Mouse (Mus musculus) heart, embryonic 15.5 days (tissue): ENCODE results near the gene Crybb3. TPM values are rescaled to one million over a fixed set of nuclear protein-coding genes. Genes with fewer than 3 reads are reported as not detected.
"Not testable (repeated sequence)": the region's sequence is repeated elsewhere in the genome, so short reads cannot be mapped to it uniquely, and the experiment has no call there.

Experiments
- ATAC-seq: fragments of 200-750 bp; cut with Nextera tagmentation; replicated peaks from 2 replicates; pipeline ENCODE4 v1.8.0; 2017; ENCODE audit warnings: low read depth, moderate TSS enrichment; ENCODE audit not compliant: insufficient number of reproducible peaks, insufficient read depth, low FRiP score
- H3K27ac ChIP-seq: fragments of 300-500 bp; sonication (generic); 2 replicates; pipeline ENCODE4 v1.5.1; 2015; ENCODE audit warnings: mild to moderate bottlenecking, inconsistent platforms
- H3K27me3 ChIP-seq: fragments of 300-500 bp; sonication (generic); 2 replicates; pipeline ENCODE4 v1.6.1; 2015; ENCODE audit warnings: inconsistent platforms
- H3K36me3 ChIP-seq: fragments of 300-500 bp; sonication (generic); 2 replicates; pipeline ENCODE4 v1.6.1; 2015; ENCODE audit warnings: mild to moderate bottlenecking, inconsistent platforms
- H3K4me1 ChIP-seq: fragments of 300-500 bp; sonication (generic); replicated peaks from 2 replicates; pipeline ENCODE4 v1.6.1; 2015; ENCODE audit warnings: inconsistent platforms
- H3K4me2 ChIP-seq: fragments of 300-500 bp; sonication (generic); 2 replicates; pipeline ENCODE4 v1.6.1; 2015; ENCODE audit warnings: inconsistent platforms, mild to moderate bottlenecking, moderate library complexity
- H3K4me3 ChIP-seq: fragments of 300-500 bp; sonication (generic); 2 replicates; pipeline ENCODE4 v1.5.1; 2015; ENCODE audit warnings: mild to moderate bottlenecking, inconsistent platforms
- H3K9ac ChIP-seq: fragments of 300-500 bp; sonication (generic); 2 replicates; pipeline ENCODE4 v1.6.1; 2015; ENCODE audit warnings: mild to moderate bottlenecking, inconsistent platforms
- H3K9me3 ChIP-seq: fragments of 300-500 bp; sonication (generic); replicated peaks from 2 replicates; pipeline ENCODE4 v1.6.1; 2016; ENCODE audit warnings: inconsistent platforms
- WGBS: fragments of 180-500 bp; shearing (Covaris S2); methylation state at CpG from one replicate; pipeline ENCODE4 v1.1.7; 2015; ENCODE audit warnings: mixed read lengths; 5-methylcytosine and 5-hydroxymethylcytosine counted together
- polyA plus RNA-seq: library from polyadenylated mRNA; unstranded; fragments of >200 nt; fragmentation: Nextera tagmentation; extraction: Ambion mirVana; gene quantifications from 2 replicates; pipeline ENCODE4 v1.2.1, GENCODE M21; 2015

Crybb3 gene
- polyA plus RNA-seq, 1 experiment from 2014 or later: 0.83 TPM

DNA sequence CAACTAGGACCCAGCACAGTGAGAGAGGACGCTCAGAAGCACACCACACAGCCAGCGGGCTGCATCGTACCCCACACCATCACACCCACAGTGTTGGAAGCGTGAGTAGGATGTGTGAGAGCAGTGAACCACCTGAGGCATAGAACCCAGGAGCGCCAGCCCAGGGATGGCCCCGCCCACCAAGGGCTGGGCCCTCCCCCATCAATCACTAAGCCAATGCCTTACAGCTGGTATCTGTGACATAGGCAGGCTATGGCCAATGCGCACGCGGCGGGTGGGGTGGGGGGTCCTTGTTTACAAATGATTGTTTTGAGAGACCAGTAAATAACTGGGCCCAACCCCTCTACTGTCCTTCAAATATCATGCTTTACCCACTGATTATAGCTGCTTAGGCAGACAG is 34.5 kb upstream of the Crybb3 start:
- Histone ChIP-seq H3K9me3 (no peaks in the 10 kb centered on the region), H3K4me2 (no peak overlapping the region), H3K27ac (peak overlapping the region; percentile 94), H3K36me3 (no peaks in the 10 kb centered on the region), H3K4me3 (no peak overlapping the region), H3K27me3 (no peaks in the 10 kb centered on the region), H3K9ac (no peak overlapping the region), H3K4me1 (peaks cover 90% of the 10 kb centered on the region)
- no peak for ATAC-seq
- WGBS: 65% methylated on average over 10 of the region's 10 CpGs

DNA sequence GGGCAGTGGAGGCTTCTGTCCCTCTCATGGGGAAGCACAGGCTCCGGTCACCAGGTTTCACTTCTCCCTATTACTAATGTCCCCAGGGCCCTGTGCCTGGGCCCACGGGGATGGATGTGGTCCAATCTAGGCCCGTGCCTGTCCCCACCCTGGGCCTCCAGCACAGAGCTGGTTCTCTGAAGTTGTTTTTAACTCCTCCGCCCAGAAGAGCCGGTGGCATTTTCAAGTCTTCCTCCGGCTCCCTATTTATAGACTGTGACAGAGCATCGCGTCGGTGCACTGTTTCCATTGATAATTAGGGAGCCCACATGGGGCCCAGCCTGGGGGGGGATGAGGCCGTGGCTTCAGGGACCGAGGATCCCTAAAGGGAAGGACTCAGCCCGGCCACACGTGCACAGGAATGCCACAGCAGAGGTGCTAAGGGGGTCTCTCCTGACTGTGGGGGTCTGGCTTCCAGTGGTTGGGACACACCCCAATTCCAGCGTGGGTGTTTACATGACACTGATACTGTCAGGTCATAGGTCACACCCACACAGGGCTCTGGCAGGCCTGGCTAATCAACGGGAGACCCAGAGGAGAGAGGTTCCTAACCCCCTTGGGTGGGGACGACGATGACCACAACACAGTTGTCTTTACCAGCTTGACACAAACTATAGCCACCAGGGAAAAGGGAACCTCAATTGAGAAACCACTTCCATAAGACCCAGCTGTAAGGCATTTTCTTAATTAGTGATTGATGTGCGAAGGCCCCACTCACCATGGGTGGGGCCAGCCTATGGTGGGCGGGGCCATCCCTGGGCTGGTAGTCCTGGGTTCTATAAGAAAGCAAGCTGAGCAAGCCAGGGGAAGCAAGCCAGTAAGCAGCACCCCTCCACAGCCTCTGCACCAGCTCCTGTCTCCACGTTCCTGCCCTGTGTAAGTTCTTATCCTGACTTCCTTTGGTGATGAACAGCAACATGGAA is 33.2 kb upstream of the Crybb3 start:
- Histone ChIP-seq H3K4me1 (peaks cover 86% of the 10 kb centered on the region), H3K27ac (peak overlapping the region; percentile 94), H3K36me3 (no peaks in the 10 kb centered on the region), H3K9me3 (no peaks in the 10 kb centered on the region), H3K9ac (peak overlapping the region; percentile 36; the same call in 1 of the 2 replicates), H3K27me3 (no peaks in the 10 kb centered on the region), H3K4me3 (no peak overlapping the region), H3K4me2 (peak overlapping the region; percentile 44)
- 15% methylated on average over 20 of the region's 20 CpGs for WGBS
- peak; percentile 82 for ATAC-seq

DNA sequence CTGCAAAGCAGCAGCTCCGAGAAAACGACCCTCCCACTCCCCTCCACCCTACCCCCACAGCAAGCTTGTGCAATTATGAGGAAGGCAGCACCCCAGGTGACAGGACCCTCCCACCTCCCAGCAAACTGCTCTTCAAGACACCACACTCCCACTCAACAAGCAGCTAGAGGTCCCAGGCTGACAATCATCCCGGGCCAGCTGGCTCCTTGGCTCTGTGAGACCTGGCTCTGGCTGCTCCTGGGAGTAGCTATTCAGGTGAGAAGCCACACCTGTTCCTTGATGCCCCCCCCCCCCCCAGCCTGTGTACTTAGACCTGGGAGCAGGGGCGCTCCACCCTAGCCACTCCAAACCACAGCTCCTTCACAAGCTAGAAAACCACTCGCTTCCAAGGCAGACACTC is 31.7 kb upstream of the Crybb3 start:
- H3K27me3 ChIP-seq: no peaks in the 10 kb centered on the region
- 35% methylated on average over 5 of the region's 5 CpGs for WGBS
- no peak for ATAC-seq
- H3K4me3 ChIP-seq: no peak overlapping the region
- H3K4me1 ChIP-seq: peaks cover 84% of the 10 kb centered on the region
- no peak overlapping the region for H3K4me2 ChIP-seq
- H3K36me3 ChIP-seq: no peaks in the 10 kb centered on the region
- no peaks in the 10 kb centered on the region for H3K9me3 ChIP-seq
- no peak overlapping the region for H3K9ac ChIP-seq
- H3K27ac ChIP-seq: peak overlapping the region; percentile 94

DNA sequence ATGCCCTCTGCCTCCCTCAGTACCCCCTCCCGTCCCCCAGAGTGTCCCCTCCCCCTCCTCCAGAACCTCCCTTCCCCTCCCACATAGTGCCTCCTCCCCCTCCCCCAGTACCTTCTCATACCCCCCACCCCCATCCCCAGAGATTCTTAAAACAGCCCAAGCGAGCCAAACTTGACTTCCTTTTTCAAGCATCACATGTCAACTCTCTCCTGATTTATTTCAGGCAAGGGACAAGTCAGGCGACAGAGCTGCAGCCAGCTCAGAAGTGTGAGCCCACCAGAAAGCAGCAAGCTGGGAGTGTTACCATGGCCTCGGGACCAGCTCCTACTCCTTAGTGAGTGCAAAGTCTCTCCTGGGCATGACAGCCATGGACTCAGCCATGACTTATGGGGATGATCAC is 30.0 kb upstream of the Crybb3 start:
- ATAC-seq: no peak
- H3K4me1 ChIP-seq: peaks cover 89% of the 10 kb centered on the region
- peak overlapping the region; percentile 29; the same call in 1 of the 2 replicates for H3K4me2 ChIP-seq
- H3K4me3 ChIP-seq: no peak overlapping the region
- H3K9me3 ChIP-seq: no peaks in the 10 kb centered on the region
- no peak overlapping the region for H3K9ac ChIP-seq
- no peaks in the 10 kb centered on the region for H3K36me3 ChIP-seq
- no peaks in the 10 kb centered on the region for H3K27me3 ChIP-seq
- peak overlapping the region; percentile 88 for H3K27ac ChIP-seq
- WGBS: 9% methylated on average over 4 of the region's 4 CpGs

DNA sequence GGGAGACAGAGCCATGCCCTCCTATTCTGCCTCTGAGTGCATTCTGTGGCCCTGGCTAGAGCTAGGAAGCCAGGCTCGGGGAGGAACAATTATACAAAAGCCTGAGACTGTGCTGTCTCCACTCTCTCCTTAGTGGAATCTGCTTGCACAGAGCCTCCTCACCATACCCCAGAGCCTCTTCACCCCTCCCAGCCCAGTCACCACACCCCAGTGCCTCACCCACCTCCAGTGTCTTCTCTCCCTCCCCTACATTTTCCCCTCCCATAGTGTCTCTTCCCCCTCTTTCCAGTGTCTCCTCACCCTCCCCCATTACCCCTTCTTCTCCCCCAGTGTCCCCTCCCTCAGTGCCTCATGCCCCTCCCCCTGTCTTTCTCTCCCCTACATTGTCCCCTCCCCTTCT is 29.5 kb upstream of the Crybb3 start:
- Histone ChIP-seq H3K27me3 (no peaks in the 10 kb centered on the region), H3K9me3 (no peaks in the 10 kb centered on the region), H3K36me3 (no peaks in the 10 kb centered on the region), H3K9ac (no peak overlapping the region), H3K4me3 (no peak overlapping the region), H3K4me1 (peaks cover 85% of the 10 kb centered on the region), H3K27ac (peak overlapping the region; percentile 88), H3K4me2 (0 out of 2 replicates have a peak overlapping the region, but pooled peaks have one; percentile 29)
- 18% methylated on average over 1 of the region's 1 CpGs for WGBS
- no peak for ATAC-seq

DNA sequence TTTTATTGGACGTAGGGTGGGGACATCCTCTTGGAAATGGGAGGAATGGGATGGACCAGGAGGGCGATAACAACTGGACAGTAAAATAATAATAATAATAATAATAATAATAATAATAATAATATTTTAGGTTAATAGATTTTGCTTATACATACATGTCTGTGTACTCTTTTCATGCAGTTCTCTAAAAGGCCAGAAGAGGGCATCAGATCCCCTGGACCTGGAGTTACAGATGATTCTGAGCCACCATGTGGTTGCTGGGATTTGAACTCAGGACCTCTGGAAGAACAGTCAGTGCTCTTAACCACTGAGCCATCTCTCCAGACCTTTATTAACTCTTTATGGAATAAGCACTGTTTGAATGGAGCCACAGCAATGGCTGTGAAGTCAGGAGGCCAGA is 28.3 kb upstream of the Crybb3 start:
- H3K4me3 ChIP-seq, ATAC-seq, H3K4me2 ChIP-seq, H3K9ac ChIP-seq, H3K36me3 ChIP-seq, H3K9me3 ChIP-seq, H3K27me3 ChIP-seq, H3K27ac ChIP-seq: not testable (repeated sequence)
- 92% methylated on average over 2 of the region's 2 CpGs for WGBS
- peaks cover 78% of the 10 kb centered on the region for H3K4me1 ChIP-seq

DNA sequence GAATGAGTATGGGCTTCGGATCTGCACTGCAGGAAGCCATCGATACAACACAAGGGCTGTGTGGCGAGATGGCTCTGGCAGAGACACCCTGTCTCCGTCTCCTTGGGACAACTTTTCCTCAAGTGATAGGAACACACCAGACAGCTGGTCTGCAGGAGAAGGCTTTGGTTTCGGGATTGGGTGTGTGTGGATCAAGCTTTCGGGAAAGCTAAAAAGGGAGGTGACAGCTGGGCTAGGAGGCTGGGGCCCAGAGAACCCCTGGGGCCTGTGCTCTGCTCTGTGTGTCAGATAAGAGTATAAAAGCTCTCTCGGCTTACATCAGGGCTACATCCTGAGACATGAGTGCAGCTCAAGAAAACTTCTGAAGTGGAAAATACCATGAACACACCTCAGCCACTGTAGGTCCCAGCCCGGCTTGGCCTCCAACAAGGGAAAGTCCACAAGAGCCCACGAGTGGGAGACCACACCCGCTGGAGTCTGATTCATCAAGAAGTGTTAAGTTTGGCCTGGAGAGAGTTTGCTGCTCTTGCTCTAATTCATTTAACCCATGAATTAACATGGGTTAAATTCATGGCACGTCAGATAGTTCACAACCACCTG is 26.9 kb upstream of the Crybb3 start:
- no peaks in the 10 kb centered on the region for H3K27me3 ChIP-seq
- 32% methylated on average over 11 of the region's 11 CpGs for WGBS
- H3K9ac ChIP-seq: 0 out of 2 replicates have a peak overlapping the region, but pooled peaks have one; percentile 7
- no peaks in the 10 kb centered on the region for H3K36me3 ChIP-seq
- no peaks in the 10 kb centered on the region for H3K9me3 ChIP-seq
- ATAC-seq: 0 out of 2 replicates have a peak, but pooled peaks have one; percentile 40
- H3K4me3 ChIP-seq: no peak overlapping the region
- peak overlapping the region; percentile 11; the same call in 1 of the 2 replicates for H3K4me2 ChIP-seq
- peaks cover 67% of the 10 kb centered on the region for H3K4me1 ChIP-seq
- H3K27ac ChIP-seq: peak overlapping the region; percentile 81

DNA sequence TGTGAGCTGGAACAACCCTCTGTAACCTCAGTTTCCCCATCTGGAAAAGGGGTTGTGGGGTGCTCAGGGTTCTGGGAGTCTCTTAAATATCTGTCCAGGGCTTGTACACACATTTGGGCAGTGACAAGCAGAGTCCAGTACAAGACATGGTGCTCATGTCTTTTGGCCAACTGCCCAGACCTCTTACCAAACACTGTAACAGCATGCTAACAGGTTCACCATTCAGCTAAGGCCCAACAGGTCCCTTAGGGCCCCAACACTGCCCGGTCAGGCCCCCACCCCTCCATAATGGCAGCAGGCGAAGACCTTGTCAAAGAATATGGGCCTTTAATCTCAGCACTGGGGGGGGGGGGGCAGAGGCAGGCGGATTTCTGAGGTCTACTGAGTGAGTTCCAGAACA is 26.3 kb upstream of the Crybb3 start:
- H3K27me3 ChIP-seq: no peaks in the 10 kb centered on the region
- H3K9me3 ChIP-seq: no peaks in the 10 kb centered on the region
- 27% methylated on average over 3 of the region's 3 CpGs for WGBS
- H3K4me1 ChIP-seq: peaks cover 63% of the 10 kb centered on the region
- H3K4me3 ChIP-seq: no peak overlapping the region
- peak overlapping the region; percentile 81 for H3K27ac ChIP-seq
- no peaks in the 10 kb centered on the region for H3K36me3 ChIP-seq
- H3K4me2 ChIP-seq: no peak overlapping the region
- ATAC-seq: peak; percentile 47; the same call in 1 of the 2 replicates
- no peak overlapping the region for H3K9ac ChIP-seq

DNA sequence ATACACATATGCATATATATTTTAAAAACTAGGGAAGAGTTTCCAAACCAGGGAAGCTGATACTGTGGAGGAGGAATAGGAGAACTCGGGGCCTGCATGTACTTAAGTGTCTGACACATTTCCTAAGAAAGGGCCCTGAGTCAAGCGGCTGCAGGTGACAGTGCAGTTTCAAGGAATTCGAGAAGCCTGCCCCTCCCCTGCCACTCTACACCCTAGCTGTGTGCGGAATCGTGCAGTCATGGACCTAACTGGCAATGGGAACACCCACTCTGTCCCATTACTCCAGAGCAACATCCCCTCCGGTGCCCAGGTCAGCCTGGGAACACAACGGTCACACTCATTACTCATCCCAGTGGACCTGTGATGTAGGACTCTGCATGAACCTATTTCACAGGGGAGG is 25.2 kb upstream of the Crybb3 start:
- Histone ChIP-seq H3K9ac (no peak overlapping the region), H3K4me3 (no peak overlapping the region), H3K4me1 (peaks cover 63% of the 10 kb centered on the region), H3K4me2 (no peak overlapping the region), H3K27me3 (no peaks in the 10 kb centered on the region), H3K27ac (peak overlapping the region; percentile 81), H3K36me3 (no peaks in the 10 kb centered on the region), H3K9me3 (no peaks in the 10 kb centered on the region)
- WGBS: 67% methylated on average over 7 of the region's 7 CpGs
- ATAC-seq: no peak

DNA sequence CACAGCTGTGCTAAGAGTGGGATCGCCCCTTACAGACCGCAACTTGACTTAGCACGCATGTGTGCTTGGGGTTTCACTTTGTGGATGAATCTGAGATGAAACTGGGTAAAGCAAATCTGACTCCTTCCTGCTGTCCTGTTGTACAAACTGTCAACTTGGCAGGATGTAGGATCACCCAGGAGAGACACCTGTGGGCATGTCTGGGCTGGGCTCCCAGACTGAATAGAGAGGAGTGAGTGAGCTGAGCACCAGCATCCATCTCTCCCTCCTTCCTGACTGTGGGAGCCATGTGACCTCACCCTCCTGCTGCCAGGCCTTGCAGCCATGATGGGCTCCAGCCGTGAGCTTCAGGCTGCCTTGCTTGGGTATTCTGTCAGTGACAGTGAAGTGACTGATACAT is 24.1 kb upstream of the Crybb3 start:
- ATAC-seq: no peak; the same call in 1 of the 2 replicates
- H3K9ac ChIP-seq: no peak overlapping the region
- H3K4me2 ChIP-seq: no peak overlapping the region
- H3K36me3 ChIP-seq: peaks cover 7% of the 10 kb centered on the region; the same call in 1 of the 2 replicates
- no peak overlapping the region for H3K4me3 ChIP-seq
- 88% methylated on average over 4 of the region's 4 CpGs for WGBS
- H3K9me3 ChIP-seq: no peaks in the 10 kb centered on the region
- H3K4me1 ChIP-seq: peaks cover 59% of the 10 kb centered on the region
- H3K27me3 ChIP-seq: no peaks in the 10 kb centered on the region
- no peak overlapping the region for H3K27ac ChIP-seq

DNA sequence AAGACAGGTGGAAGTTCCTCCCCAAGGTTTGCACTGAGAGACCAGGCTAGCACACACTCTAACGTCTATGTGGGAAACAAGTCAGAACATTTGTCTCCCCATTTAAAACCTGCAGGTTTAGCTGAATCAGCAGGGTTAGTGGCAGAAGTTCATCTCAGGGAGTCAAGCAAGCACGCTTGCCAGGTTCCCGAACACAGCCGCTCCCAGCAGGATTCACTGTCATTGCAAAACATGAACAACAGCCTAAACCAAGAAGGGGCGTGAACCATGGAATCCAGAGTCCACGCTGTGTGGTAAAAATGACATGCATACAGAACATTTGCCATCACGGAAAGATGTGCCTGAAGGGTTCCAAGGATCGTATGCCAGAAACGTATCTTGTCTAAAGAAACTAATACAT is 23.7 kb upstream of the Crybb3 start:
- Histone ChIP-seq H3K27me3 (no peaks in the 10 kb centered on the region), H3K4me1 (peaks cover 56% of the 10 kb centered on the region), H3K36me3 (peaks cover 11% of the 10 kb centered on the region), H3K27ac (no peak overlapping the region), H3K9ac (no peak overlapping the region), H3K9me3 (no peaks in the 10 kb centered on the region), H3K4me3 (no peak overlapping the region), H3K4me2 (no peak overlapping the region)
- no peak for ATAC-seq
- 79% methylated on average over 9 of the region's 9 CpGs for WGBS
